Mouse (Mus musculus) liver, adult 2 months (tissue): Measurements from ENCODE around the gene Mrps18b.

Source experiments
- CTCF ChIP-seq: fragments of 200-500 bp; IDR thresholded peaks from 2 replicates; pipeline ENCODE4 v1.5.1; 2011; ENCODE audit warnings: low read depth, low read length, control low read depth
- POLR2A ChIP-seq: fragments of 200-500 bp; IDR thresholded peaks from 2 replicates; pipeline ENCODE4 v1.6.1; 2011; ENCODE audit warnings: low read length, control low read depth; ENCODE audit not compliant: insufficient read depth; ENCODE audit errors: extremely low read depth

- no peak for TF ChIP-seq CTCF
- no peak for TF ChIP-seq POLR2A
These were observed 12.7 kb downstream of the Mrps18b start for GRCm38 (mm10) chr17:35903343-35903991.
